Mouse (Mus musculus) megakaryocyte, embryonic 14.5 days (primary cell): ENCODE results near the gene Grcc10.

Experiments used
- FLI1 ChIP-seq: IDR thresholded peaks from 2 replicates; pipeline ENCODE4 v1.6.1; 2012; ENCODE audit warnings: low read length, inconsistent platforms, mixed read lengths
- GATA1 ChIP-seq: IDR thresholded peaks from 3 replicates; pipeline ENCODE4 v1.6.1; 2012; ENCODE audit warnings: mixed read lengths, low read length, inconsistent platforms, borderline replicate concordance

GRCm38 (mm10) chr6:124750405-124750804 lies 9.2 kb upstream of the Grcc10 start:
- TF ChIP-seq GATA1, result no peak
- no peak for TF ChIP-seq FLI1
